Mouse (Mus musculus): ENCODE measurements around the gene Fbln2.

GRCm38 (mm10) chr6:91182075-91182490 lies 30.2 kb upstream of the Fbln2 start:
- TF ChIP-seq CTCF (IDR thresholded peaks at IDR 0.05; ENCODE audit: borderline replicate concordance, control insufficient read depth, extremely low read depth, insufficient read depth, low read length, poor library complexity) (no peak), POLR2A (IDR thresholded peaks at IDR 0.05; ENCODE audit: control insufficient read depth, extremely low read depth, insufficient read depth, low read length, poor library complexity) (no peak)

All from thymus, adult 2 months (tissue).